Mouse (Mus musculus) cerebellum, adult 8-10 months (tissue): ENCODE data around the gene Rpgrip1.

ENCODE experiments used
- DNase-seq: peaks from one replicate; pipeline ENCODE4 v3.0.0; 2022

The Rpgrip1 gene

GRCm38 (mm10) chr14:52120169-52120568 is 9.7 kb downstream of the Rpgrip1 start:
- DNase-seq: no peak

GRCm38 (mm10) chr14:52123918-52124317 is 13.4 kb downstream of the Rpgrip1 start:
- DNase-seq: peak; percentile 71

DNA sequence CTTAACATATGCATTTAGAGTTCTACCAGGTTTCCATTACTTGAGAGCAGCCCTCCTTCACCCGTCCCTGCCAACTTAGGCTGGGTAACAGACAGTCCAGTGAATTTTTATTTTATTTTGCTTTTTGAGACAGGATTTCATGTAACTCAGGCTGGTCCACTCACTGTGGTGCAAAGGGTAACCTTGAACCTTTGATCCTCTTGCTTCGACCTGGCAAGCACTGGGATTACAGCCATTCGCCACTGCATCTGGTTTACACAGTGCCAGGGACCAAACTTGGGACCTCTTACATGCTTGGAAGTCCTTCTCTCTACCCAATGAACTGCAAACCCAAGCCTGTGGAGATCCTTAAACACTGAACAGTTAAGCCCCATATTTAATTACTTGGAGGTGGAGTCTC is 14.1 kb downstream of the Rpgrip1 start:
- DNase-seq: no peak

GRCm38 (mm10) chr14:52133584-52133983 is 23.1 kb downstream of the Rpgrip1 start:
- DNase-seq: no peak

DNA sequence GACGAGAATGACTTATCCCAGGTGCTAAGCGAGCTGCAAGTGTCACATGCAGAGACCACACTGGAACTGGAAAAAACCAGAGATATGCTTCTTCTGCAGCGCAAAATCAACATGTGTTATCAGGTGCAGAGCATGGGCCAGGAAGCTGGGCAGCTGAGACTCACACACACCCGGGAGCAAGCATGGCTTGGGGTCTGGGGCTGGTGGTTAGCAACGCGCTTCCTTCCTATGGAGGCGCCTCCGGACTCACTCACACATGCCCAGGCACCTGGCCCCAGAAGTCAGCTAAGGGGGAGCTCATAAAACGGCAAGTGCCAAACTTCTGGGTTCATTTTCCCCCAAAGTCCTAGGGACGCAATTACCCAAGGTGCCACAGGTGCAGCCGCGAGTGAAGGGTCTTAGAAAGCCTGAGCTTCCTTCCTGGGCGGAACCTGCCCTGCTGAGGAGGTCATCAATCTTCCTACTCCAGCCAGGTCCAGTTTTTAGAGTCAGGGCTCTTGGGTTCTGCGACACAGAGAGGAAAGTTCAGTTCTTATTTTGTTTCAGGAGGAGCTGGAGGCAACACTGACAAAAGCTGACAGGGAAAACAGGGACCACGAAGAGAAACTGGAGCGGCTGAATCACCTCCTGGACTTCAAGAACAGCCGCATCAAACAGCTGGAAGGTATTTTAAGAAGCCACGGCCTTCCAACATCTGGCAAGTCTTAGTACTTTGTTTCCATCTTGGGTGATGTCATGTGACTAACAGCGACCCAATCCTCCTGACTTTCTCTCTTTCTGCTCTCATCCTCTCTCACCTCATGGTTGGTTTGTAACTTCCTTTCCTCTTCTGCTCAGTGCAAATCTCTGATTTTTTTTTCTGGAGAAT is 30.3 kb downstream of the Rpgrip1 start:
- no peak for DNase-seq

DNA sequence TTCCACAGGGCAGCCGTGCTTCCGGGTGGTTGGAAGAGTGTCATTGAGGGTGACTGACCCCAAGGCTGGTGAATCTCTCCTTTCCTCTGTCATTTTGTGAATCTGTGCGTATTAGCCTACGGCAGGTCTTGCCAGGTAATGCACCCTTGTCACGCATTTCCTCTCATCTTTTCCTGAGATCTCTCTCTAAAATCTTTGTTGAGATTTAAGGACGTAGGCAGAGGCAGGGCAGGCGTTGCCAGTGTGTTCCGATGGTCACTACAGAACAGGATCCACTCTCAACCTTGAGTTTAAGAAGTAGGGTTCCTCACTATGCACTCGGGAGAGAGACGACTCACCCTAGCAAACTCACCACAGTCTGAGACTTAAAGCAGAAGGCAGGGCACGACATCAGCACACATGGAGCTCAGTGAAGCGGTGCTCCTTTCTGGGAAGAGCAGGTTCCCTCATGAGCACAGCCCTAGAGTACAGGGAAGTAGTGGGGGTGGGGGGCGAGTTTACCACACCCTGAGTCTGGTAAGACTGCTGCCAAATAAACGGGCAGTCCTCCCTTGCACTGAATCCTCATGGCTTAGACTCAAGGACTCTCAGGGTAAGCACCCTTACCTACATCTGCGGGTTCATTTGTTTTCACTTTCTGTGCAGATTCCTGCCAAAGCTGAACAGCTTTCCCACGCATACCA is 31.1 kb downstream of the Rpgrip1 start:
- no peak for DNase-seq

- DNase-seq: no peak
Observed at GRCm38 (mm10) chr14:52144165-52144564, 33.7 kb downstream of the Rpgrip1 start.

- DNase-seq: no peak
Observed at GRCm38 (mm10) chr14:52146540-52146939, 36.0 kb downstream of the Rpgrip1 start.

GRCm38 (mm10) chr14:52149888-52150287 is 39.4 kb downstream of the Rpgrip1 start:
- no peak for DNase-seq

- DNase-seq: no peak
Observed at GRCm38 (mm10) chr14:52152179-52152578, 41.7 kb downstream of the Rpgrip1 start.

- no peak for DNase-seq
Observed at GRCm38 (mm10) chr14:52152613-52153012, 42.1 kb downstream of the Rpgrip1 start.

DNA sequence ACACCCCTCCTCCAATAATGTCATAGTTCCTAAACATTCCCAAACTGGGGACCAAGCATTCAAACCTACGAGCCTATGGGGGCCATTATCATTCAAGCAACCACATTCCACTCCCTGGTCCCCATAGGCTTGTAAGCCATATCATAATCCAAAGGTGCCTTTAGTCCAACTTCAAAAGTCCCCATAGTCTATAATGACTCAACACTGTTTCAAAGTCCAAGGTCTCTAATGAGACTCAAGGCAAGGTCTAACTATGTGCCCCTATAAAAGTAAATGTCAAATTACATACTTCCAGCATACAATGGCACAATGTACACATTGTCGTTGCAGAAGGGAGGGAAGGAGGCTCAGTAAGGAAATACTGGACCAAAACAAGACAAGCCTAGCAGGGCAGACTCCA is 44.5 kb downstream of the Rpgrip1 start:
- DNase-seq: no peak

GRCm38 (mm10) chr14:52160911-52161310 is 50.4 kb downstream of the Rpgrip1 start:
- no peak for DNase-seq

DNA sequence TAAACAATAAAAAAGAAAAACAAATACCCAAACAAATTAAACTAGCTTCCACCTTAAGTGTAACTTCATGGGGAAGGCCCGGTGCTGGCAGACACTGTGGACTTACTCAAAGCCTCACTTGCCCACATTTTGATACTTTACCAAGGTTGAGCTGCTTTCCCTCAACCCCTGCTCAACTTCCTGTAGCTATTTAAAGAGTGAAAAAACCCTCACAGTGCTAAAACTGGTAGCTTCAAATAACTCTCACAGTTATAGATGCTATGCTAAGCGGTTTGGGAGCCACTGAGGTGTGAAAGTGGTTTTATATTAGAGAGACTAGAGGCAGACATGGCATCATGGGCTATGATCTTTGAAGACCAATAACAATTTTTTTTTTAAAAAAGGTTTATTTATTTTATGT is 56.1 kb downstream of the Rpgrip1 start:
- DNase-seq: no peak

DNA sequence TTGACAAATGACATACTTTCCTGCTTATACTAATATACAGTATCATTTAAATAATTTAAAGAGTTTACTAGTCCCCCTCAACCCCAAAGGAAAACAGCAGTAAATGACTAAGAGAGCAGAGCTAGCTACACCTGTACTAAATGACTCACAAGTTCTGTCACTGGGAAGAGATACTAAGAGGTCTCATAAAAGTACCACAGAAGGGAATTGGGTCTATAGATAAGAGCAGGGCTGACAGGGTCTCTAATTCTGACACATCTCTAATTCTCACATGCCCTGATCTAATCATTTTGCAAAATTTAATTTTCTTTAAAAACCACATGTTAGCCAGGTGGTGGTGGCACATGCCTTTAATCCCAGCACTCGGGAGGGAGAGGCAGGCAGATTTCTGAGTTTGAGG is 78.3 kb downstream of the Rpgrip1 start:
- no peak for DNase-seq

DNA sequence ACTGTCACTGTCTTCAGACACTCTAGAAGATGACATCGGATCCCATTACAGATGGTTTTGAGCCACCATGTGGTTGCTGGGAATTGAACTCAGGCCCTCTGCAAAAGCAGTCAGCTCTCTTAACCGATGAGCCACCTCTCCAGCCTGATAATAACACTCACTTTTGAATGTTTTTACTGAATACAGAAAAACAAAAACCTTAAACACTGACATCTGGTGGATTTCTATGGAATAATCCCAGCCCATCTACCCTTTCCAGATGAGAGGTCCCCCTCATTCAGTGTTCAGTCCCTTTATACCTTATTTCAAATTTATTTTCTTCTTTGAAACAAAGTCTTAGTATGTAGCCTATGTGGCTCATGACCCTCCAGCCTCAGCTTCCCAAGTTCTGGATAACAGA is 79.0 kb downstream of the Rpgrip1 start:
- DNase-seq: no peak

GRCm38 (mm10) chr14:52190740-52191359 is 80.3 kb downstream of the Rpgrip1 start:
- peak; percentile 33 for DNase-seq

DNA sequence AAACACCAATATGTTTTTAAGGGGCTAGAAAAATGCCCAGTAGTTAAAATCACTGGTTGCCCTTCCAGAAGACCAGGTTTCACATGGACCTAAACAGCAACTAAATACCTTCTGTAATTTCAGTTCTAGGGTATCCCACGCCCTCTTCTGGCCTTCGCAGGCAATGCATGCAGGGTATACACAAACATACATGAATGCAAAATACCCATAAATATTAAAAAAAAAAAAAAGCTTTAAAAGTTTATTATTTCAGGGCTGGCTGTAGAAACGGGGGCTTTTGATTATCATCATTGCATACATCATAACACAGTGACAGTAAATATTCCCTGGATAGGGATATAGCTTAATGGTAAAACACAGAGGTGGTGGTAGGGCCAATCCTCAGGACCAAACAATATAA is 85.2 kb downstream of the Rpgrip1 start:
- peak; percentile 36 for DNase-seq

GRCm38 (mm10) chr14:52196230-52197155 is 86.0 kb downstream of the Rpgrip1 start:
- no peak for DNase-seq

DNA sequence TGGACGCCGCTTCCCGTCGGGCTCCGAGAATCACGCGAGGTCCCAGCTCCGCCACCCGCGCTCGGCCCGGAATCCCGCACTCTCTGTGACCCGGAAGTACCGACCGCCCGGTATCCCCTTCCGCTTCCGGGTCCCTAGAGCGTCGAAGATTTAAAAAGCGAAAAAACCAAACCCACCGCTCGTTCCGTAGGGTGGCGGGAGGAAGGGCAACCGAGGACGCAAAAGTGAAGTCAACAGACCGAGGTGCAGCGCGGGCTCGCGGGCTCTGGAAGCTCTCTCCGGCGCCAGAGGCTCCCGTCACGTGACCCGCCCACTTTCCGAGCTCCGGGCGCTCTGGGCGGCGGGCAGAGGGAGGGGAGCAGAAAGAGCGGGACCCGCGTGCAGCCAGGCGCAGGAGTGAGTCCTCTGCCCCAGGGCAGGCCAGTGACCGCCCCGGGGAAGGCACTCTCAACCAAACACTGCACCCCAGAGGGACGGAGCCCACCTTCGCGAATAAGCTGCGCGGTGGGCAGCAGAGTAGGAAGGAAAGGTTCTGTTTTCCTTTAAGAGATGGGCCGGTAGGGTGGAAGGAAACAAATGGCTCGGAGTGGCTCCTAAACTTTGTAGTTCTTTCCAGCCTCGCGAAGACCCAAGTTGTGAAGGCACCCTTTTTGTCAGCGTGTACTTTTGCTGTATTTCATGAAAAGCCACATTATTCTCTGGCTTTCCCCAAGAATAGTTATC is 86.8 kb downstream of the Rpgrip1 start, which contains the start of gene Supt16:
Supt16 (minus strand) TSS at position 261 of the 723 bp plus-strand sequence.
- peak; percentile 82 for DNase-seq

DNA sequence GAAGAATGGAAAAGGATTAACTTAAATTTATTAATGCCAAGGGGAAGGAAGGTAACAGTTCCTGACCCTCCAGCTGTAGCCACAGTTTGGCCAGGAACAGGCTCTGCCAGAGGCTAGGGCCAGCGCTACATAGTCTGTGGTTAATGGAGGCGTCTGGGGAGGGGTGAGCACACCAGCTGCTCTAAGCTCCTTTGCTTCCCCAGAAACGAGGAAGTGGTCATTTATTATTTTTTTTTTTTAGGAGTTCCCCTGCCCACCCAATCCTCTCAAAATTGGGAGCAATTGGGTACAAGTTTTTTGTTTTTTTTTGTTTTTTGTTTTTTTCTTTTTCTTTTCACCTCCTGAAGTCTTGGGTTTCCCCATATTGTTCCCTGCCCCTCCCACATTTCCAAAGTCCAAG is 87.6 kb downstream of the Rpgrip1 start:
- DNase-seq: no peak

GRCm38 (mm10) chr14:52199412-52199811 is 88.9 kb downstream of the Rpgrip1 start:
- DNase-seq: no peak
